Mouse (Mus musculus) brown adipose tissue, adult 24 weeks (tissue): Measurements from ENCODE around the gene Pdzd3. TPM values are rescaled to one million over a fixed set of nuclear protein-coding genes. Genes with fewer than 3 reads are reported as not detected.
"Not testable (repeated sequence)": the region's sequence is repeated elsewhere in the genome, so short reads cannot be mapped to it uniquely, and the experiment has no call there.

Experiments
- H3K27ac ChIP-seq: fragments of 200-500 bp; replicated peaks from 2 replicates; pipeline ENCODE4 v1.5.1; 2012; ENCODE audit warnings: low read depth, mild to moderate bottlenecking, low read length
- H3K4me1 ChIP-seq: fragments of 200-500 bp; 2 replicates; pipeline ENCODE4 v1.6.1; 2012; ENCODE audit warnings: low read length, mixed read lengths; ENCODE audit not compliant: control insufficient read depth, insufficient read depth, insufficient read length
- H3K4me3 ChIP-seq: fragments of 200-500 bp; 2 replicates; pipeline ENCODE4 v1.5.1; 2012; ENCODE audit warnings: low read depth, mild to moderate bottlenecking, low read length, moderate library complexity; ENCODE audit not compliant: insufficient read depth
- polyA plus RNA-seq: library from polyadenylated mRNA; stranded (reverse); fragments of >200 nt; gene quantifications from 2 replicates; pipeline ENCODE4 v1.2.4, GENCODE M21; 2012; ENCODE audit not compliant: missing spikeins, insufficient read depth, insufficient read length

The Pdzd3 gene
- not detected in 2 replicates for polyA plus RNA-seq

DNA sequence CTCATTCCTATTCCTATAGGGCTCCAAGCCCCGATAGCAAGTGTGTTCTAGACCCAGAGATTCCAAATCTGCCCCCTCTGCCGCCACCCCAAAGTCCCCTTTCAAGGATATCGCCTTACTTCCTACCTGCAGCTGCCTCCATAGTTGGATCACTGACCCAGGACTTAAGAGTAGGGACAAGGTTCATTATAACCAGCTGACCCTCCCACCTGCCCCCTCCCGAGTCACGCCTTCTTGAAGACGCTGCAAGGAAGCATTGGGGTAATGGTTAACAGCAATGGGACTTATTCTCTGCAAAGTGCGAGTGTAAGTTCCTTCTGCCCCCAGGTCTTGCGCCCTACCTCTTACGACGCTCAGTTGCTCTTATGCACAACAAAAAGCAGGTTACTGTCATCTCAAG, at the start of gene Pdzd3:
Gene Pdzd3 (minus strand): TSS at position 158 of the 400 bp plus-strand sequence.
- Histone ChIP-seq H3K4me1 (no peaks in the 10 kb centered on the region), H3K4me3 (no peak within 1 kb of the TSS), H3K27ac (no peak within 1 kb of the TSS)

DNA sequence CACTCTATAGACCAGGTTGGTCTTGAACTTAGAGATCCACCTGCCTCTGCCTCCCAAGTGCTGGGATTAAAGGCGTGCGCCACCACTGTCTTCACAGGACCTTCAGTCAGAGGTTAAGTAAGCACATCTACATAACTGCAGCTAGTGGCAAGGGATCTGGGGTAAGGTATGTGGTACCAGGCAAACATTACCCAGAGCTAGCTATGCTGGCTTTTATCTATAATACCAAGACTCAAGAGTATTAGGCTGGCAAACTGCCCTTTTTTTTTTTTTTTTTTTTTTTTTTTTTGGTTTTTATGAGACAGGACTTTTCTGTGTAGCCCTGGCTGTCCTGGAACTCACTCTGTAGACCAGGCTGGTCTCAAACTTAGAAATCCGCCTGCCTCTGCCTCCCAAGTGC, 48.7 kb upstream of the Pdzd3 start:
- not testable (repeated sequence) for H3K27ac ChIP-seq, H3K4me3 ChIP-seq, H3K4me1 ChIP-seq

- peaks cover under 1% of the 10 kb centered on the region; the same call in 1 of the 2 replicates for H3K4me1 ChIP-seq
These were observed 41.2 kb upstream of the Pdzd3 start for GRCm38 (mm10) chr9:44292490-44292889.

GRCm38 (mm10) chr9:44288959-44289291, 37.7 kb upstream of the Pdzd3 start:
- Histone ChIP-seq H3K4me1 (peaks cover 4% of the 10 kb centered on the region; the same call in 1 of the 2 replicates), H3K4me3 (no peak overlapping the region), H3K27ac (no peak overlapping the region)

More at GRCm38 (mm10) chr9:44292490-44292889, 41.2 kb upstream of the Pdzd3 start:
- Histone ChIP-seq H3K4me3 (no peak overlapping the region), H3K27ac (no peak overlapping the region)

DNA sequence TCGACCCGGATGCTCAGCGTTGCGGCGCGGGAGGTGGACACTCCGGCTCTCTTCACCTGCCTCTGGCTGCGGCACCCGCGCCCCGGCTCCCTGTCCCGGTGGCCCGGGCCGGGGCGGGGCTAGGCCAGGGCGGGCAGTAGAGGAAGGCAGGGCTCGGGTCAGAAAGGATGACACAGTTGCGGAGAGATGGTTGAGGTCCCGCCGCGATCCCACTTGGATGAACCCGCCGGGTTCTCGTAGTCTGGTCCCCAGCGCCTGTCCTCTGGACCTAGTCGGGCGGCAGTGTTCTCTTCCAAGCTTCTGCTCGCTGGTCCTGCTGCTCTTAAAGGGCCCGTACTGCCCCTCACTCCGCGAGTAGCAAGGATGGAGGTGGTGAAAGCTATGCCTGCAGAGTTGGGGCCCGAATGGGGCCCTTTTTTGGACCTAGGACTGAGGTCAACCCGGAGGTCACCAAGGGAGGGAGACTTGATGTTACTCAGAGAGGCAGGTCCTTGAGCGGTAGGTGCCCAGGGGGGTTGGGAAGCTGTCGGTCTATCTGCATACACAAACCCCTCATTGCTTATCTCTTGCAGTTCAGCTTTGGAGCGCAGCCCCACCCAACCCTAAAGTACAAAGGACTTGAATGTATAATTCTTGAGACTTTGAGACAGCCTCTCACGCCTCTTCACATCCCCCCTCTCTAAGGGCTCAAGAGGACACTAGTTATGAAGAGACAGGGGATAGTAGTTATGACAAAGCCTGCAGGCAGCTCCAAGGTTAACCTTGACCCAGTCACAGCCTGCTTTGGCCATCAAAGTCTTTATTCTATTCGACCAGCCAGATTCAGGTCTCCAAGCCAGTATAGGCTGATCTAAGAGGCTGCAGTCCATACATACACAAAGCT, 37.0 kb upstream of the Pdzd3 start, which contains the start of gene Abcg4:
Gene Abcg4 (minus strand): TSS at position 540 of the 883 bp plus-strand sequence.
- no peak within 1 kb of the TSS for H3K27ac ChIP-seq
- H3K4me3 ChIP-seq, result peak within 1 kb of the TSS; percentile 57
- H3K4me1 ChIP-seq, result peaks cover 4% of the 10 kb centered on the region; the same call in 1 of the 2 replicates

DNA sequence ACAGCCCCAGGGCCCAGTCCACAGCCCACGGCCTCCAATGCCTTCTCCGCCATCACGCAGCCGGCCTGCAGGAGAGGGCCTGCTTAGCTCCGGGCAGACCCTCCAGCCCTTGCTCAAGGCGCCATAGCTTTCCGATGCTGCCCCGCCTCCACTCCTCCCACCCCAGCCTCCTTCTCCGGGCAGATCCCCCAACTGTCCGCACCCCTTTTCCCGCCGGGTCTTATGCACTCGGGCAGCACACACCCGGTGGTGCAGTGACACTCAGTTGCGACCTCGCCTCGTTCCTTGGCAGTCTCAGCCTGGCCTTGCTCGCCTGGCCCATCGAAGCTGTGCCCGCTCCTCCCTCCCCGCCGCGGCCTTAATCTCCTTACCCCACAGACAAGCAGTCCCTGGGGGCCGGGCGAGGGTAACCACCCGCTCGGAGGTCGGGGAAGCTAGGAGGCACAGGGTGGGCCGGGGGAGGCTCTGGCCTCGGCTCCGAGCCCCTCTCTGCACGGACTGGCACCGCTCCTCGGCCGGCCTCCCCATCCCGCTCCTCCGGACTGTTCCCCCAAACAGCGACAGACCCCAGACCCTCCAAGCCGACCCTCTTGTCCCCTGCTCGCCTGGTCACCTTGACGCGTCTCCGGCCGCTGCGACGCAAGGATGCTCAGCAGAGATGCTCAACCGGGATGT, 36.3 kb upstream of the Pdzd3 start:
- Histone ChIP-seq H3K4me1 (peaks cover 4% of the 10 kb centered on the region; the same call in 1 of the 2 replicates), H3K4me3 (peak overlapping the region; percentile 57), H3K27ac (no peak overlapping the region)

- Histone ChIP-seq H3K4me1 (peaks cover 4% of the 10 kb centered on the region; the same call in 1 of the 2 replicates), H3K27ac (no peak overlapping the region), H3K4me3 (peak overlapping the region; percentile 57)
These were observed 35.7 kb upstream of the Pdzd3 start for GRCm38 (mm10) chr9:44287003-44287400.

GRCm38 (mm10) chr9:44286256-44286850, 35.1 kb upstream of the Pdzd3 start:
- peaks cover 4% of the 10 kb centered on the region; the same call in 1 of the 2 replicates for H3K4me1 ChIP-seq
- H3K27ac ChIP-seq, result no peak overlapping the region
- no peak overlapping the region for H3K4me3 ChIP-seq

DNA sequence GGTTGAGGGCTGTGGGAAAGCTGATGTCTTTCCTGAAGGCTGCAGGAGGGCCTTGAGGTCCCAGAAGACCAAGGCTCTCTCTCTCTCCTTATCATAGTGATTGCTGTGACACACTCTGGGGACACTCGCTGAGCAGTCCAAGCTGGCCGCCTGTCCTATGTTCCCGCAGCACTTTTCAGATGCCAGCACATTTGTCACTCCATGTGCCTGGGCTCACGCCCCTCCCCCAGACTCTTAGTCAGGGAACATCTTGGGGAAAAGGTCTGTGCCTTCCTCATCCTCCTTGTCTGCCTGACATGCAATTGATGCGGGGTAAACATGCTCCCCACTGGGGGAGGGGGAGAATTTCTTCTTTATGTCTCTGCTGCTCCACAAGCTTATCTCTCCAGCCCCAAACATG, 31.9 kb upstream of the Pdzd3 start:
- Histone ChIP-seq H3K27ac (no peak overlapping the region), H3K4me3 (no peak overlapping the region), H3K4me1 (peaks cover 4% of the 10 kb centered on the region; the same call in 1 of the 2 replicates)

- no peak overlapping the region for H3K4me3 ChIP-seq
- H3K4me1 ChIP-seq, result peaks cover 8% of the 10 kb centered on the region; the same call in 1 of the 2 replicates
- no peak overlapping the region for H3K27ac ChIP-seq
These were observed 18.7 kb upstream of the Pdzd3 start for GRCm38 (mm10) chr9:44269973-44270372.

- Histone ChIP-seq H3K4me3 (no peak overlapping the region), H3K27ac (no peak overlapping the region)
These were observed 17.8 kb upstream of the Pdzd3 start for GRCm38 (mm10) chr9:44269077-44269476.

GRCm38 (mm10) chr9:44268432-44268831, 17.2 kb upstream of the Pdzd3 start, which contains the start of gene Nlrx1:
Gene Nlrx1, minus strand, starts transcription at chr9:44268599.
- H3K4me1 ChIP-seq, result peaks cover 8% of the 10 kb centered on the region; the same call in 1 of the 2 replicates
- H3K4me3 ChIP-seq, result peak within 1 kb of the TSS; percentile 83
- H3K27ac ChIP-seq, result peak within 1 kb of the TSS; percentile 51

More at GRCm38 (mm10) chr9:44269077-44269476, 17.8 kb upstream of the Pdzd3 start:
- H3K4me1 ChIP-seq, result peaks cover 8% of the 10 kb centered on the region; the same call in 1 of the 2 replicates

- Histone ChIP-seq H3K4me3 (peak overlapping the region; percentile 83), H3K4me1 (peaks cover 8% of the 10 kb centered on the region; the same call in 1 of the 2 replicates)
These were observed 16.7 kb upstream of the Pdzd3 start for GRCm38 (mm10) chr9:44268027-44268360.

GRCm38 (mm10) chr9:44267319-44268026, 16.2 kb upstream of the Pdzd3 start:
- Histone ChIP-seq H3K4me3 (peak overlapping the region; percentile 83), H3K27ac (peak overlapping the region; percentile 51), H3K4me1 (peaks cover 8% of the 10 kb centered on the region; the same call in 1 of the 2 replicates)

More at GRCm38 (mm10) chr9:44268027-44268360, 16.7 kb upstream of the Pdzd3 start:
- H3K27ac ChIP-seq, result peak overlapping the region; percentile 51
